Mouse (Mus musculus): ENCODE results near the gene 2310039H08Rik. TPM values are rescaled to one million over a fixed set of nuclear protein-coding genes. Genes with fewer than 3 reads are reported as not detected.

The 2310039H08Rik gene
- total RNA-seq, 1 experiment from 2014 or later = 5.6 TPM

GRCm38 (mm10) chr17:46792963-46793362 is 20.5 kb downstream of the 2310039H08Rik start:
- no peak for ATAC-seq (ENCODE audit: extremely low read depth, insufficient number of reproducible peaks, low FRiP score, poor library complexity, severe bottlenecking)

DNA sequence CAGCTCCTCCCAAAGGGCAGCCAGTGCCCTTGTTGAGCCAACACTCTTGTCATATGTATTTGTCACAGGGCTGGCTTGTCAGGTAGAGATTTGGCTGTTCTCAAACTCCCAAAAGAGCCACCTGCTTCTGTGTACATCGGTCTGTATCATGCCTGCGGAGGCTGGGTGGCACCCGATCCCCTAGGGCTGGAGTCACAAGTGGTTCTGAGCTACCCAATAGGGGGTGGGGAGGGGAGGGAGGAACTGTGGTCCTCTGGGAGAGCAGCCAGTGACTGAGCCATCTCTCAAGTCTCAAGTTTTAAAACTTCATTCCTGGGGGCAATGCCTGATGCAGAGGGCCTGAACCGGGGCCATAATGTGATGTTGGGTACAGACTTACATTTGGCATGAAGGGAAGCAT is 24.3 kb downstream of the 2310039H08Rik start:
- ATAC-seq (ENCODE audit: extremely low read depth, insufficient number of reproducible peaks, low FRiP score, poor library complexity, severe bottlenecking) = no peak

GRCm38 (mm10) chr17:46797386-46797785 is 25.0 kb downstream of the 2310039H08Rik start:
- ATAC-seq (ENCODE audit: extremely low read depth, insufficient number of reproducible peaks, low FRiP score, poor library complexity, severe bottlenecking) = no peak

GRCm38 (mm10) chr17:46799680-46800079 is 27.2 kb downstream of the 2310039H08Rik start:
- ATAC-seq (ENCODE audit: extremely low read depth, insufficient number of reproducible peaks, low FRiP score, poor library complexity, severe bottlenecking) = no peak

DNA sequence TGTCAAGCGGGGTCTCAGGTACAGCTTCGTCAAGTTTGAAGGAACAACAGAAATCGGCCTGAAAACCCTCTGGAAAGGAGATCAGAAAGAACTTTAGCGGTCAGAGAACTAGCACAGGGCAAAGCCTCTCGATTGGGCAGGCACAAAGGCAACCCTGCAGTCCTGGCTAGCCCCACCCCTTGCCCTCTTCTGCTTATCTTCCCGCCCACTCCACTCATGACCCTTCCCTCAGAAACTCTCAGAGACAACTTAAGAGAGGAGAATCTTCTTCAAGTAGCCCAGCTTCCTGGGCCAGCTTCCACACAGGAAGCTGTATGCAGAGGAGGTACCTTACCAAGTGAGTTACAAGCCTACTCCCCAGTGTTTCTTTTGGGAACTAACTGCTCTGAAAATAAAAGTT is 29.3 kb downstream of the 2310039H08Rik start:
- no peak for ATAC-seq (ENCODE audit: extremely low read depth, insufficient number of reproducible peaks, low FRiP score, poor library complexity, severe bottlenecking)

DNA sequence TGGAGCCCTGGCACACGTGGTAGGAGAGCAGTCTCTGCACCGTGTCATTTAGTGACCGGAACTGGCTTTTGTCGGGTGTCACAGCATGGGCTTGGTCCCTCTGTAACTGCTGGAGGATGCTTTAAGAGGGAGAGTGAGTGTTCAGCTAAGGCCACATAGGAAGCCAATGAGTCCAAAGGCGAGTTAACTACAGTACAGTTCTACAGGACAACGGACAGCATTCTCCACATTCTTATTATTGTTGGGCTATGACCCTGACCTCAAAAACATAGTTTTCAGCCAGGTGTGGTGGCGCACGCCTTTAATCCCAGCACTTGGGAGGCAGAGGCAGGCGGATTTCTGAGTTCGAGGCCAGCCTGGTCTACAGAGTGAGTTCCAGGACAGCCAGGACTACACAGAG is 35.9 kb downstream of the 2310039H08Rik start:
- ATAC-seq (ENCODE audit: extremely low read depth, insufficient number of reproducible peaks, low FRiP score, poor library complexity, severe bottlenecking) = no peak

GRCm38 (mm10) chr17:46809131-46809830 is 36.8 kb downstream of the 2310039H08Rik start:
- no peak for ATAC-seq (ENCODE audit: extremely low read depth, insufficient number of reproducible peaks, low FRiP score, poor library complexity, severe bottlenecking)

DNA sequence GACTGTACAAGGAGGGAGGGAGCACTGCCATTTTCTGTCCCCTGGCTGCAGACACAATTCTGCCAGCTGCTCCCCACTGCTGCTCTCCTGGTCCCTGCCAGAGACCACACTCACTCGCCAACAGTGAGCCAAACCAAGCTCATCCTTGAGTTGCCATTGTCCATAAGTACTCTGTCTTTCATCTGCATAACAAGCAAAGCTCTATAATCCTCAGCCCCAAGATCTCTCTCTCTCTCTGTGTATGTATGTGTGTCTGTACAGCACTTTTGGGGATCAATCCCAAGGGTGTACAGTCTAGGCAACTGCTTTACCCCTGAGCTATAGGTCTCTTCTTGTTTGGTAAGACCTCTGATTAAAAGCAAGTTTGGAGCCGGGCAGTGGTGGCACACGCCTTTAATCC is 38.2 kb downstream of the 2310039H08Rik start:
- no peak for ATAC-seq (ENCODE audit: extremely low read depth, insufficient number of reproducible peaks, low FRiP score, poor library complexity, severe bottlenecking)

DNA sequence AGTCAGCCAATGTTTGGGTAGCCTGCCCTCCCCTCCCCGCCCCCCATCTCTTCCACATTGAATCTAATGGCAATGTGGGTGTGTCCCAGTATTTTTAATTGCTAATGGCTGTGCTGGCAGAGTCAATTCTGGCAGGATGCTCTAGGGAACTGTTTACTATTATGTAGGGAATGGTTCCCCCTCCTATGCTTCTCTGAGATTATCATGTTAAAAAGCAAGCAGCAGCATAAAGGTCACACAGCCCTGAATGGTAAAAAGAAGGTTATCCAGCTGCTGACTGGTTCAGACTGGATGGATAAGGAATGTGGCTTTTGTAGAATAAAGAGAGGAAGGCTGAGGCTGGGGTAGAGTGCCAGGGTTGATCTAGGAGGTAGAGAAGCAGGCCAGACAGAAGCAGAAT is 40.0 kb downstream of the 2310039H08Rik start:
- no peak for ATAC-seq (ENCODE audit: extremely low read depth, insufficient number of reproducible peaks, low FRiP score, poor library complexity, severe bottlenecking)

DNA sequence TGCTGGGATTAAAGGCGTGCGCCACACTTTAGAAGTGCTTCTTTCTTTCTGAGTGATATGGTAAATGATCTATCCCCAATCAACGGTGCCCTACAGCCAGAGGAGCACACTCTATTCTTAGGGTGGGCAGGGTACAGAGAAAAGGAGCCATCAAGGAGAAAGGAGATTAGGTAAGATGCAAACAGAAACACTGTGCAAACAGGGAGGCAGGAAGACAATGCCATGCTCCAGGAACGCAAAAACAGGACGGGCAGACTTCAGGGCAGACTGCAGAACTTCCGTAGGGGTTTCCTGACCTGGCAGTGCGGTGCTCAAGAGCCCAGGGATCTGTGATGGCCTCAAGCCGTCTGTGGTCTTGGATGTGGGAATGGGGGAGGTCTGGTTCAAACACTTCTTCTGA is 41.2 kb downstream of the 2310039H08Rik start:
- no peak for ATAC-seq (ENCODE audit: extremely low read depth, insufficient number of reproducible peaks, low FRiP score, poor library complexity, severe bottlenecking)

GRCm38 (mm10) chr17:46814497-46814896 is 42.1 kb downstream of the 2310039H08Rik start:
- ATAC-seq (ENCODE audit: extremely low read depth, insufficient number of reproducible peaks, low FRiP score, poor library complexity, severe bottlenecking) = no peak

DNA sequence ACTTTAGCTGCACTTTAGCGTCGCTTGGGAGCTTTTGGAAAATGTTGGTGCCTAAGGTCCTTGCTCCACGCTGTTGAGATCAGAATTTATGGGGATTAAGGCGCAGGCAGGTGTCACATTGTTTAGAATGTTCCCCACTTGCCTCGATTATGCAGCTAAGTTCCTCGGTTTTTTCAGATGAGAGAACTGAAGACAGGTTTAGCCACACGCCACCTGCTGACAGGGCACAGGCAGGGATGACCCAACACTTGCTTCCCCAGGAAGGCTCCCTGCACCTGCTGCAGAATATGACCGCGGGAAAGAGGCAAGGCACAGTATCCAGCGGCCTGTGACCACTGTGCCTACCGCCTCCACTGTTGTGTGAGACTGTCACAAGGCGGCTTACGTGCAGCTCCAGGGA is 43.9 kb downstream of the 2310039H08Rik start:
- ATAC-seq (ENCODE audit: extremely low read depth, insufficient number of reproducible peaks, low FRiP score, poor library complexity, severe bottlenecking) = no peak

DNA sequence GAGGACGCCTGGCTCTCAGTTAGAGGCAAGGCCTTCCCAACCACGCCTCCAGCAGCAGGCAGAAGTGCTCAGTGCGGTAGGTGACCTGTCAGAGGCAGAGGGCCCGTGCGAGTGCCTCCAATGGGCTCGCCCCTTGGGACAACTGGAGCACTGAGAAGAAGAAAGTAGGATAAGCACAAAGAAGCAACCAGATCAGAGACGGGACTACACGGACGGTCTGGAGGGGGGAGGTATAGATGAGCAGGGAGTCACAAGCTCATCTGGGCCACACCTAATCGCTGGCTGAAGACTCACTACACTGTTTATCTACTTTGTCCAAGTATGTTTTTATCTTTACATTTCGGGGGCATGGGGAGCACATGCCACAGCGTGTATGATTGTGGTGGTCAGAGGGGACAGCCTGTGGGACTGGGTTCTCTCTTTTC is 45.3 kb downstream of the 2310039H08Rik start:
- no peak for ATAC-seq (ENCODE audit: extremely low read depth, insufficient number of reproducible peaks, low FRiP score, poor library complexity, severe bottlenecking)

GRCm38 (mm10) chr17:46820628-46821027 is 48.2 kb downstream of the 2310039H08Rik start:
- ATAC-seq (ENCODE audit: extremely low read depth, insufficient number of reproducible peaks, low FRiP score, poor library complexity, severe bottlenecking) = no peak

Other genes with a start within 250 kb of the 2310039H08Rik start
- 5.5 and 7.9 TPM in 2 replicates for gene Cul9, start 226.2 kb upstream of the 2310039H08Rik start, total RNA-seq (2017)
- gene Srf, start 216.5 kb upstream of the 2310039H08Rik start, total RNA-seq (2017) = 30.5 and 37.6 TPM in 2 replicates
- not detected in 2 replicates for gene Ptk7, start 143.1 kb upstream of the 2310039H08Rik start, total RNA-seq (2017)
- 30.7 and 31.0 TPM in 2 replicates for gene Klc4, start 126.6 kb upstream of the 2310039H08Rik start, total RNA-seq (2017)
- gene Mrpl2, start 126.4 kb upstream of the 2310039H08Rik start, total RNA-seq (2017) = 27.3 and 37.8 TPM in 2 replicates
- gene Cul7, start 122.3 kb upstream of the 2310039H08Rik start, total RNA-seq (2017) = 5.2 and 7.9 TPM in 2 replicates
- 33.6 and 34.3 TPM in 2 replicates for gene Rrp36, start 98.3 kb upstream of the 2310039H08Rik start, total RNA-seq (2017)
- gene Mea1, start 93.8 kb upstream of the 2310039H08Rik start, total RNA-seq (2017) = 62.5 and 68.0 TPM in 2 replicates
- gene Klhdc3, start 91.7 kb upstream of the 2310039H08Rik start, total RNA-seq (2017) = 26.7 and 26.9 TPM in 2 replicates
- gene Ppp2r5d, start 67.5 kb upstream of the 2310039H08Rik start, total RNA-seq (2017) = 28.6 and 32.7 TPM in 2 replicates
- gene Pex6, start 61.2 kb upstream of the 2310039H08Rik start, total RNA-seq (2017) = 16.5 and 17.7 TPM in 2 replicates
- 1.3 and 1.5 TPM in 2 replicates for gene Gnmt, start 43.5 kb upstream of the 2310039H08Rik start, total RNA-seq (2017)
- 104 and 105 TPM in 2 replicates for gene Cnpy3, start 20.4 kb upstream of the 2310039H08Rik start, total RNA-seq (2017)
- 0.35 and 0.74 TPM in 2 replicates for gene Ptcra, start 8.9 kb upstream of the 2310039H08Rik start, total RNA-seq (2017)
- 61.3 and 62.4 TPM in 2 replicates for gene Rpl7l1, start 10.0 kb downstream of the 2310039H08Rik start, total RNA-seq (2017)
- 41.3 and 43.6 TPM in 2 replicates for gene Bicral, start 85.8 kb downstream of the 2310039H08Rik start, total RNA-seq (2017)
- gene Tbcc, start 118.0 kb downstream of the 2310039H08Rik start, total RNA-seq (2017) = 14.8 and 20.4 TPM in 2 replicates
- not detected in 2 replicates for gene Prph2, start 137.8 kb downstream of the 2310039H08Rik start, total RNA-seq (2017)
- 69.0 and 70.2 TPM in 2 replicates for gene Ubr2, start 237.9 kb downstream of the 2310039H08Rik start, total RNA-seq (2017)

All from neutrophil, adult 5-6 weeks (primary cell).